Mouse (Mus musculus) midbrain, postnatal 0 days (tissue): Measurements from ENCODE around the gene Trank1. TPM values are rescaled to one million over a fixed set of nuclear protein-coding genes. Genes with fewer than 3 reads are reported as not detected.

Experiments
- ATAC-seq: fragments of 200-750 bp; cut with Nextera tagmentation; 2 replicates; pipeline ENCODE4 v1.8.0; 2017; ENCODE audit warnings: moderate number of reproducible peaks, mild to moderate bottlenecking, moderate TSS enrichment, moderate library complexity; ENCODE audit not compliant: low FRiP score
- DNase-seq: peaks from one replicate; pipeline ENCODE4 v3.0.0-alpha.2; 2015; ENCODE audit warnings: low spot score
- H3K27ac ChIP-seq: fragments of 300-500 bp; sonication (generic); 2 replicates; pipeline ENCODE4 v1.5.1; 2014; ENCODE audit warnings: low read depth, mild to moderate bottlenecking, low read length, mixed read lengths
- H3K27me3 ChIP-seq: fragments of 300-500 bp; sonication (generic); 2 replicates; pipeline ENCODE4 v1.6.1; 2014; ENCODE audit warnings: low read length, control low read depth, mixed read lengths; ENCODE audit not compliant: insufficient read depth
- H3K36me3 ChIP-seq: fragments of 300-500 bp; sonication (generic); 2 replicates; pipeline ENCODE4 v1.6.1; 2014; ENCODE audit warnings: low read length, control low read depth, mixed read lengths; ENCODE audit not compliant: insufficient read depth
- H3K4me1 ChIP-seq: fragments of 300-500 bp; sonication (generic); 2 replicates; pipeline ENCODE4 v1.6.1; 2014; ENCODE audit warnings: mild to moderate bottlenecking, control low read depth, antibody characterized with exemption, low read length, mixed read lengths; ENCODE audit not compliant: insufficient read depth
- H3K4me2 ChIP-seq: fragments of 300-500 bp; sonication (generic); 2 replicates; pipeline ENCODE4 v1.6.1; 2014; ENCODE audit warnings: low read depth, mild to moderate bottlenecking, low read length, mixed read lengths; ENCODE audit not compliant: poor library complexity, severe bottlenecking
- H3K4me3 ChIP-seq: fragments of 300-500 bp; sonication (generic); 2 replicates; pipeline ENCODE4 v1.5.1; 2014; ENCODE audit warnings: low read depth, mild to moderate bottlenecking, low read length, moderate library complexity
- H3K9ac ChIP-seq: fragments of 300-500 bp; sonication (generic); replicated peaks from 2 replicates; pipeline ENCODE4 v1.6.1; 2014; ENCODE audit warnings: mild to moderate bottlenecking, low read length, moderate library complexity, mixed read lengths; ENCODE audit not compliant: poor library complexity, severe bottlenecking
- H3K9me3 ChIP-seq: fragments of 300-500 bp; sonication (generic); 2 replicates; pipeline ENCODE4 v1.6.1; 2016; ENCODE audit warnings: low read length, control low read depth
- CTCF ChIP-seq: IDR thresholded peaks from 2 replicates; pipeline ENCODE4 v1.5.1; 2016; ENCODE audit warnings: antibody characterized with exemption, mild to moderate bottlenecking
- WGBS: fragments of 180-500 bp; shearing (Covaris S2); extraction: QIAGEN DNeasy Blood & Tissue Kit; methylation state at CpG from one replicate; pipeline ENCODE4 v1.1.7; 2014; 5-methylcytosine and 5-hydroxymethylcytosine counted together
- polyA plus RNA-seq: library from polyadenylated mRNA; unstranded; fragments of >200 nt; fragmentation: Nextera tagmentation; extraction: Ambion mirVana; gene quantifications from 2 replicates; pipeline ENCODE4 v1.2.1, GENCODE M21; 2015
- total RNA-seq: library from RNA; depleted of rRNA; stranded (reverse); fragments of >200 nt; gene quantifications from 2 replicates; pipeline ENCODE4 v1.2.3, GENCODE M21; 2014; rRNA removed

The Trank1 gene
- total RNA-seq (55.7 and 103 TPM in 2 replicates), polyA plus RNA-seq (17.6 and 21.9 TPM in 2 replicates)

DNA sequence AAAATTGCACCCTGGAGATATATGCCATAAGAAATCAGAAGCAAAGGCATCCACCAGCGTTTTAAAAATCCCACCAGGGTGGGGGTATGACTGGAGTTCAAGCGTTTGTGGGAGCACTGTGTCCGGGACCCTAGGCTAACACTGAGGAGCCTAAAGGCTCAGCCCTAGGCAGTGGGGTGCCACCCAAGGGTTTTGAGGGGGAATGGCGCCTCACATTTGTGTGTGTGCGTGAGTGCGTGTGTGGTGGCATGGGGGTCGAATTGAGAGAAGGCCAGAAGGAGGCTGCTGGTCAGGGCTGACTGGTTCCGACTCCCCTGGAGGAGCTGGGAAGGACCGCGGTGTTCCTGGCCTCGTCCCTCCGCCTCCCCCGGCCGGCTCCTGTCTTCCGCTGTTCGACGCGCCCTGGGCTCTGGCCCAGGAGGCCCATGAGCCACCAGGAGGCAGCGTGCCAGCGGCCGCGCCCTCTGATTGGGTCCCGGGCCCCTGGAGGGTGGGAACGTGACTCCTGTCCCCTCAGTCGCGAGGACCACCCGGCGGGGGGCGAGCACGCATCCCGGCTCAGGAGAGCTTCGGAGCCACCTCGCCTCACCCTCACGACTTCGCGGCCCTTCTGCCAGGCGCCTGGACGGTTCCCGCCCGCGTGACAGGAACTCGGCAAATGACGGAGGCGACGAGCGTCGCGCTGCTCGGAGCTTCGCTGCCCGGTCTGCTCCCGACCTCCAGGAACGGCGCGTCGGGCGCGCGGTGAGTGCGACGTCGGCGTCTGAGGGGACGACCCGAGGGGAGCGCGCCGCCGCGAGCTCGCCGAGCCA, at the start of gene Trank1:
TSS of gene Trank1 (plus strand) at position 709 of the 812 bp plus-strand sequence.
- Histone ChIP-seq H3K27ac (peak within 1 kb of the TSS; percentile 81), H3K27me3 (peaks cover 6% of the 10 kb centered on the region; the same call in 1 of the 2 replicates), H3K4me3 (peak within 1 kb of the TSS; percentile 75), H3K9ac (peak within 1 kb of the TSS; percentile 87), H3K9me3 (no peaks in the 10 kb centered on the region), H3K4me1 (no peaks in the 10 kb centered on the region), H3K36me3 (no peaks in the 10 kb centered on the region), H3K4me2 (peak within 1 kb of the TSS; percentile 70)
- peak; percentile 74 for ATAC-seq
- 8% methylated on average over 52 of the region's 72 CpGs for WGBS
- TF ChIP-seq CTCF = peak; percentile 45
- DNase-seq = peak; percentile 65

DNA sequence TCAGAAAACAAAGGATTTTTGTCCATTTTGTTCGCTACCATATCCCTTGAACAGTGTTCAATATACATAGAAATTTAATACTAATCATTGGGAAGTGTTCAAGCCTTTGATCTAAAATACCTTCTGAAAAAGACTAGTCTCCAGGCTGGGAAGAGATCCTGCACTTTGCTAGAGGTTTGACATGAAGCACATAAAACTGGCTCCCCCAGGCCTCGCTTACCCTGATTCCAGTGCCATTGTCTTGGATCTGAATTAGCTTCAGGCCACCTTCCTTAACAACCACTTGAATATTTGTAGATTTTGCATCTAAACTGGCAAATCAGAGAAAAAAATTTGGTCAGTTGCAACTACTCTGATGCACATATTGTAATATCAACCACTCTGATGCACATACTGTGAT, 43.5 kb upstream of the Trank1 start:
- peaks cover 3% of the 10 kb centered on the region; the same call in 1 of the 2 replicates for H3K4me1 ChIP-seq
- H3K36me3 ChIP-seq = peaks cover 13% of the 10 kb centered on the region; the same call in 1 of the 2 replicates
- TF ChIP-seq CTCF = no peak
- no peak overlapping the region for H3K4me3 ChIP-seq
- H3K4me2 ChIP-seq = no peak overlapping the region
- H3K9me3 ChIP-seq = no peaks in the 10 kb centered on the region
- ATAC-seq = no peak
- 97% methylated on average over 2 of the region's 2 CpGs for WGBS
- no peaks in the 10 kb centered on the region for H3K27me3 ChIP-seq
- no peak overlapping the region for H3K27ac ChIP-seq
- H3K9ac ChIP-seq = no peak overlapping the region
- no peak for DNase-seq

DNA sequence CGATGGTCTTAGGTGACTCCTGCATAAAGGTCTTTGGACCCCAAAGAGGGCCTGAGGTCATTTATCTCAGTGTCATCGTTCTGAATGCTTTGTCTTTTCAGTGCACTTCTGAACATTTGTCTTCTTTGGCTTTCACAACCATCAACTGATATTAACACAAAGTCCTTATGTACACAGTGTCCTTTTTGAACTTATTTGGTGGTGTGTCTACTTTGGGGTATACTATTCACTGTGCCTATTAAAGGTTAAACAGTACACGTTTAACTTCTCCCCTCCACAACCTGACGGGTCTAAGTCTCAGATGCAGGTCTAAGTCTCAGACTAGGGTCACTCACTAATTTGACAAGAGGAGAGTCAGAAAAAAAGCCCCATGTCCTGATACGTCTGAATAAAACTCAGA, 40.9 kb upstream of the Trank1 start:
- Histone ChIP-seq H3K36me3 (peaks cover 3% of the 10 kb centered on the region), H3K9me3 (no peaks in the 10 kb centered on the region), H3K27ac (peak overlapping the region; percentile 92), H3K4me1 (peaks cover 19% of the 10 kb centered on the region; the same call in 1 of the 2 replicates), H3K4me2 (peak overlapping the region; percentile 54), H3K4me3 (peak overlapping the region; percentile 91), H3K27me3 (no peaks in the 10 kb centered on the region), H3K9ac (peak overlapping the region; percentile 62)
- DNase-seq = no peak
- no peak for ATAC-seq
- WGBS = 15% methylated on average over 5 of the region's 5 CpGs
- no peak for TF ChIP-seq CTCF

DNA sequence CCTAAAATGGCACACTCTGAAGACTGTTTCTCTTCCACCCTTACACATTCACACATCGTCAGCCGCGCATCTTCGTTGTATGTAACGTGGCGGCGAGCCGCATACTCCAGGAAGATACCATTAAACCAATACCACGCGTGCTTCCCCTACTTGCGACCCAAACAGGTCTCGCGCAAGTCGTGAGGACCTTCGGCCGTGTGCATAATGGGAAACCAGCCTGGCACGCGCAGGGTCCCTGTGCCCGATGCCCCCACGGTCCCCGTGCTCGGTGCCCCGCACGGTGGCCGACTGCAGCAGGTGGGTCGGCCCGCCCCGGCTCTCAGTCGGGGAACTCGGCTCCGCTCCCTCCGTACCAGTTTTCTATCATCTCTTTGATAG, 40.5 kb upstream of the Trank1 start:
- WGBS = under 1% methylated on average over 32 of the region's 32 CpGs
- DNase-seq (peak; percentile 87), ATAC-seq (peak; percentile 89)
- H3K27ac ChIP-seq = peak overlapping the region; percentile 92
- H3K4me3 ChIP-seq = peak overlapping the region; percentile 91
- H3K27me3 ChIP-seq = no peaks in the 10 kb centered on the region
- H3K4me1 ChIP-seq = peaks cover 19% of the 10 kb centered on the region; the same call in 1 of the 2 replicates
- H3K4me2 ChIP-seq = peak overlapping the region; percentile 54
- H3K9ac ChIP-seq = peak overlapping the region; percentile 62
- no peaks in the 10 kb centered on the region for H3K9me3 ChIP-seq
- peaks cover 3% of the 10 kb centered on the region for H3K36me3 ChIP-seq
- no peak for TF ChIP-seq CTCF

DNA sequence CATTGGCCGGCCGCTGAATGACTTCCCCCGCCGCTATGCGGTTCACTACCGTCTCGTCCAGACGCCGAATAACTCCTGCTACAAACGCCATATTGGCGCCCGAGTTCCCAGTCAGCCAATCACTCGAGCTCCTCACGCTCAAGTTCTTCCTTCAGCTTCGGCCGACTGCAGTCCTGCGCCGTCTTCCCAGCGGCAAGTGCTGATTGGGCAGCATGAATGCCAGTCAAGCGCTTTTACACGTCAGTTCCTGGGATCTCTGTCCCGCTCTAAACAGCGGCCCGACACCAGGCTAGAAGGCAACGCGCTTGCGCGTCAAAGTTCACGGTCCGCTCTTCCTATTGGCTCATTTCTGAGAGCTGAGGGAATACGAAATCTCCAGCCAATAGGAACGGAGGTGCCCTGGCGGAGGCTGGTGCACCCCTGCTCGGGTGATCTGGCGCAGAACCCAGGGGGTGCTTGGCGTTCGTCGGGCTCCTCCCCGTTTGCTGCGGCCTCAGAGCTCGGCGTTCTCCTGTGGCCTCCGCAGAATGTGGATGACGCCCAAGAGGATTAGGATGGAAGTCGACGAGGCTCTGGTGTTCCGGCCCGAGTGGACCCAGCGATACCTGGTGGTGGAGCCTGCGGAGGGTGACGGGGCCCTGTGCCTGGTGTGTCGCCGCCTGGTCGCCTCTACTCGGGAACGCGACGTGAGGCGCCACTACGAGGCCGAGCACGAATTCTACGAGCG, 39.9 kb upstream of the Trank1 start, which contains the start of the genes Mlh1 and Epm2aip1:
TSS of gene Mlh1 (minus strand) at position 358 of the 727 bp plus-strand sequence.
TSS of gene Epm2aip1 (plus strand) at position 496 of the 727 bp plus-strand sequence.
- Histone ChIP-seq H3K9ac (peak within 1 kb of the TSS; percentile 92), H3K4me1 (peaks cover 21% of the 10 kb centered on the region; the same call in 1 of the 2 replicates), H3K36me3 (peaks cover 6% of the 10 kb centered on the region), H3K27ac (peak within 1 kb of the TSS; percentile 96), H3K9me3 (no peaks in the 10 kb centered on the region), H3K4me2 (peak within 1 kb of the TSS; percentile 90), H3K27me3 (no peaks in the 10 kb centered on the region), H3K4me3 (peak within 1 kb of the TSS; percentile 91)
- DNase-seq (peak; percentile 100), ATAC-seq (peak; percentile 99)
- TF ChIP-seq CTCF = peak; percentile 22; the same call in 1 of the 2 replicates
- under 1% methylated on average over 62 of the region's 64 CpGs for WGBS
